7 mouse cellular contexts compared by ENCODE assay signal in the genomic region with DNA sequence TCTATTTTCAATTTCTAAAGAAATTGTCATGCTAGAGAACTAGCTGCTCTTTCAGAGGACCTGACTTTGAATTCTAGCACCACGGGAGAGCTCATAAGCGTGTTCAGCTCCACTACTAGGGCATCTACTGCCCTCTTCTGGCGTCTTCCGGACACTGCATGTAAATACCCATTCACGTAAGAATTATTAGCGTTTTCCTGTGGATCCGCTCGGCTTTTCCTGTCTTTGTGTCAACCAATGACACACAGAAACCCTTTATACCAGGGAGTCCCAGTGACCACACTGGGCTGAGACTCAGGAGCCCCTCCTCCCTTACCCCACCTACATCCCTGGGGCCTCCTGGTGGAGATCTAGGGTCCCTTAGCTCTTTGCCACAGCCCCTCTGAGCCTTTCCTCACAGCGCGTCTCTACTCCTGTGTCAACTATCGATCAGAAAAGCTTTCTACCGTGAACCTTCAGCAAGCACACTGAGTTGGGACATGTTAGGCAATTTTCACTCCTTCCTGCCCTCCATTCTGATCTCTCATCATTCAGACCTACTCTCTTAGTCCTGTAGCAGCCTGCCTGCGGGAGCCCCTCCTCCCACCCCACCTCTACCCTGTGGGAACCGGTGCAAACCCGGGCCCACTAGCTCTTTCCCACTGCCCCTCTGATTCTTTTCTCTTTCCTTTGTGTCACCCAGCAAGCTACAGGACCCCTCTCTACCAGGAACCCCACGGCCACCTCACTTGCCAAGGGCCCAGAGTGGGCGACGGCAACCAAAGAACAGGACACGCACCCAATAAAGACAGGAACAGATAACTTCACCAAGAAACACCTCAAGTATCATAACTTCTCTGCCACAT. TPM values are rescaled to one million over a fixed set of nuclear protein-coding genes. Genes with fewer than 3 reads are reported as not detected.
DNase-seq lines count a peak whose midpoint lies in the region; ATAC-seq and TF ChIP-seq lines count a peak whose summit lies in the region.

No protein-coding gene starts in this region.

- peak; percentile 73; the same call in 1 of the 2 replicates for TF ChIP-seq CTCF in small intestine, adult 2 months (IDR thresholded peaks at IDR 0.05; ENCODE audit: extremely low read depth, insufficient read length, insufficient replicate concordance, low read depth, low read length)

- H3K27ac ChIP-seq in midbrain, embryonic 10.5 days (replicated peaks): peak overlapping the region; percentile 78
- no peak overlapping the region for H3K27ac ChIP-seq in small intestine, adult 2 months (ENCODE audit: insufficient read depth, low read depth, low read length)

- peak overlapping the region; percentile 51 for H3K4me3 ChIP-seq in midbrain, embryonic 10.5 days
- H3K4me3 ChIP-seq in small intestine, adult 2 months (ENCODE audit: low read depth, low read length): 0 out of 2 replicates have a peak overlapping the region, but pooled peaks have one; percentile 10

- peaks cover 8% of the 10 kb centered on the region for H3K4me1 ChIP-seq in midbrain, embryonic 10.5 days
- no peaks in the 10 kb centered on the region for H3K4me1 ChIP-seq in small intestine, adult 2 months (ENCODE audit: control insufficient read depth, insufficient read depth, insufficient read length, low read length)

- H3K9me3 ChIP-seq in midbrain, embryonic 10.5 days (replicated peaks): 0 out of 2 replicates have a peak, but pooled peaks cover 4% of the 10 kb centered on the region

- H3K36me3 ChIP-seq in midbrain, embryonic 10.5 days: no peaks in the 10 kb centered on the region
- H3K36me3 ChIP-seq in small intestine, adult 2 months (ENCODE audit: control insufficient read depth, insufficient read depth, low read length): no peaks in the 10 kb centered on the region

- WGBS in midbrain, embryonic 10.5 days: under 1% methylated on average over 19 of the region's 19 CpGs
- 18% methylated on average over 19 of the region's 19 CpGs for WGBS in small intestine, adult 2 months

- peak; percentile 86 for ATAC-seq in inflammation-experienced regulatory T-cells, adult 6 months

- H3K27me3 ChIP-seq in midbrain, embryonic 10.5 days (ENCODE audit: low read depth, poor library complexity, severe bottlenecking): peaks cover 33% of the 10 kb centered on the region
- peaks cover 17% of the 10 kb centered on the region for H3K27me3 ChIP-seq in small intestine, adult 2 months (ENCODE audit: control insufficient read depth, insufficient read depth, low read length)

- no peak for TF ChIP-seq POLR2A in small intestine, adult 2 months (IDR thresholded peaks at IDR 0.05; ENCODE audit: low read depth, low read length)

- DNase-seq in adrenal gland, adult 18-20 months (ENCODE audit: low spot score in 2 of 2): peak; percentile 84 to 85
- DNase-seq in embryo, embryonic 10.5 days (ENCODE audit: low spot score): peak; percentile 95
- peak; percentile 68 for DNase-seq in gastrocnemius, postnatal 14 days
- DNase-seq in left cerebral cortex, postnatal 36 days (ENCODE audit: low spot score in 2 of 2): peak; percentile 53 to 79
- DNase-seq in midbrain, embryonic 10.5 days (ENCODE audit: low spot score): peak; percentile 83

- intact Hi-C loops in gastrocnemius, postnatal 14 days (cut with DNase I; ENCODE audit: low total_unique reads): loop anchor here (5.0 to 10.0 kb wide), 2 partner anchors 105 to 737 kb away; no protein-coding TSS in a partner anchor
- intact Hi-C loops in left cerebral cortex, postnatal 36 days (cut with DNase I): loop anchor here (1.0 to 10.0 kb wide), 3 partner anchors 10 to 1347 kb away; no protein-coding TSS in a partner anchor

RNA-seq across cellular contexts. Expression of gene Abt1, which starts 21.8 kb away (rescaled TPM):
- 1 to 10 TPM; 7.9 to 8.4 TPM for total RNA-seq in adrenal gland, adult 18-20 months (2021)
- total RNA-seq in gastrocnemius, postnatal 14 days (2021): 1 to 10 TPM; 4.5 to 4.7 TPM
- 10 to 100 TPM; 11.3 to 13.4 (median 12.2) TPM for polyA plus RNA-seq in inflammation-experienced regulatory T-cells, adult 6 months (2017; shearing (Covaris generic))
- total RNA-seq in left cerebral cortex, postnatal 36 days (2021): 1 to 10 TPM; 8.4 to 8.5 TPM
- 14.3 and 14.7 TPM in 2 replicates for polyA plus RNA-seq in midbrain, embryonic 10.5 days (2016; fragmentation: Nextera tagmentation; extraction: Ambion mirVana)
- polyA plus RNA-seq in small intestine, adult 2 months (2012; rRNA removed): 0.95 and 1.2 TPM in 2 replicates

RNA-seq across cellular contexts. Expression of gene Zfp322a, which starts 32.9 kb away (rescaled TPM):
- total RNA-seq in adrenal gland, adult 18-20 months (2021): 10 to 100 TPM; 15.0 to 18.5 TPM
- 10 to 100 TPM; 11.5 TPM for total RNA-seq in gastrocnemius, postnatal 14 days (2021)
- polyA plus RNA-seq in inflammation-experienced regulatory T-cells, adult 6 months (2017; shearing (Covaris generic)): 10 to 100 TPM; 28.6 to 33.1 (median 30.2) TPM
- 10 to 100 TPM; 26.3 to 35.5 TPM for total RNA-seq in left cerebral cortex, postnatal 36 days (2021)
- polyA plus RNA-seq in midbrain, embryonic 10.5 days (2016; fragmentation: Nextera tagmentation; extraction: Ambion mirVana): 55.6 and 58.6 TPM in 2 replicates
- polyA plus RNA-seq in small intestine, adult 2 months (2012; rRNA removed): 0.15 and 0.20 TPM in 2 replicates
